Mouse (Mus musculus): ENCODE results near the gene Theg. TPM values are rescaled to one million over a fixed set of nuclear protein-coding genes. Genes with fewer than 3 reads are reported as not detected.

Gene Theg
- total and polyA plus RNA-seq, 2 experiments: not detected

GRCm38 (mm10) chr10:79587752-79588126 is 608 bp upstream of the Theg start:
- WGBS: 74% methylated on average over 4 of the region's 4 CpGs
- no peaks in the 10 kb centered on the region for H3K27me3 ChIP-seq (ENCODE audit: control insufficient read depth, insufficient read depth, low read length)
- no peak overlapping the region for H3K9ac ChIP-seq (ENCODE audit: low read depth, low read length)
- H3K36me3 ChIP-seq (ENCODE audit: control insufficient read depth, insufficient read depth, low read length): no peaks in the 10 kb centered on the region
- TF ChIP-seq CTCF (IDR thresholded peaks at IDR 0.05; ENCODE audit: low read depth, low read length) (no peak), POLR2A (IDR thresholded peaks at IDR 0.05; ENCODE audit: extremely low read depth, insufficient read depth, low read length) (no peak)
- no peaks in the 10 kb centered on the region for H3K79me2 ChIP-seq (ENCODE audit: control insufficient read depth, insufficient read depth, low read length)
- DNase-seq (ENCODE audit: extremely low read depth, low read depth, low spot score): no peak
- no peak overlapping the region for H3K27ac ChIP-seq (replicated peaks; ENCODE audit: insufficient read depth, low read depth, low read length)
- no peaks in the 10 kb centered on the region for H3K4me1 ChIP-seq (ENCODE audit: control insufficient read depth, insufficient read depth, low read length)
- no peak overlapping the region for H3K4me3 ChIP-seq (ENCODE audit: insufficient read depth, low read depth, low read length)

DNA sequence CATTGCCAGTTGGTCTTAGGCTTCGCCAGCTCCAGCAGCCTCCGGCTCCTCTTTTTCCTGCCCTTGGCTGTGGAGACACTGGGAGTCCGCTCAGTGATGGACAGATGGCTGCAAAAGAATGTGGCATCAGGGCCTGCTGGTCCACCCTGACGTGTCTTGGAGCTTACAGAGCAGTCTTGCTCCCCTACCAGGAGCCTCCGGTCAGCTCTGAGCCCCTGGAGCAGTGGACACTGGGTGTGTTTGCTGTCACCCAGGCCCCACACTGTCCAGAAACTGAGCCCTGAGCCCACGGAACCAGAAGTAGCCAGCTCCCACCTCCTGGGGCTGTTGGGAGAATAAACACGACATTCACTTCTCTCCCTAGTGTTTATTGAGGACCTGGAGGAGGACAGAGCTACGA is 888 bp downstream of the Theg start:
- H3K9ac ChIP-seq (ENCODE audit: low read depth, low read length): no peak overlapping the region
- DNase-seq (ENCODE audit: extremely low read depth, low read depth, low spot score): no peak
- no peaks in the 10 kb centered on the region for H3K4me1 ChIP-seq (ENCODE audit: control insufficient read depth, insufficient read depth, low read length)
- 76% methylated on average over 8 of the region's 8 CpGs for WGBS
- no peak for TF ChIP-seq CTCF (IDR thresholded peaks at IDR 0.05; ENCODE audit: low read depth, low read length)
- TF ChIP-seq POLR2A (IDR thresholded peaks at IDR 0.05; ENCODE audit: extremely low read depth, insufficient read depth, low read length): no peak
- H3K79me2 ChIP-seq (ENCODE audit: control insufficient read depth, insufficient read depth, low read length): no peaks in the 10 kb centered on the region
- no peaks in the 10 kb centered on the region for H3K36me3 ChIP-seq (ENCODE audit: control insufficient read depth, insufficient read depth, low read length)
- H3K4me3 ChIP-seq (ENCODE audit: insufficient read depth, low read depth, low read length): no peak overlapping the region
- H3K27ac ChIP-seq (replicated peaks; ENCODE audit: insufficient read depth, low read depth, low read length): no peak overlapping the region
- H3K27me3 ChIP-seq (ENCODE audit: control insufficient read depth, insufficient read depth, low read length): no peaks in the 10 kb centered on the region

- WGBS: 93% methylated on average over 5 of the region's 5 CpGs
- Histone ChIP-seq H3K79me2 (ENCODE audit: control insufficient read depth, insufficient read depth, low read length) (no peaks in the 10 kb centered on the region), H3K9ac (ENCODE audit: low read depth, low read length) (no peak overlapping the region)
These were observed 1.4 kb downstream of the Theg start for GRCm38 (mm10) chr10:79585723-79586122.

DNA sequence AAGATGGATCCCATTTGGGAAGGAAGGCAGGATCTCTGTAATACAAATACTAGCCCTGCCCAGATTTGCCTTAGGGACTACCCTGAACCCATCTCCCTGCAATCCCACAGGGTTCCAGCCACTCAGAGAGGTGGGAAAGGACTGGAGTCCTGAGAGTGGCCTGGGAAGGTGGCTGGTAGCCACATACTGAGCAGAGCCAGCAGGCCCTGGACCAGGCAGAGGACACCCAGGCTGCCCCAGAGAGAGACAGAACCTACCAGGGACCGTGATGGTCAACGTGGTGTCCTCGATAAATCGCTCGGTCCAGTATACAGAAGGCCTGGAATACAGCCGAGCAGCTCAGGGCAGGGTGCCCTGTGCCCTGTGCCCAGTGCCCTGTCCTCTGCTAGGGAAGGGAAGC is 2.0 kb downstream of the Theg start:
- no peaks in the 10 kb centered on the region for H3K27me3 ChIP-seq (ENCODE audit: control insufficient read depth, insufficient read depth, low read length)
- WGBS: 91% methylated on average over 6 of the region's 6 CpGs

More at GRCm38 (mm10) chr10:79585723-79586122, 1.4 kb downstream of the Theg start:
- Histone ChIP-seq H3K4me3 (ENCODE audit: insufficient read depth, low read depth, low read length) (no peak overlapping the region), H3K27me3 (ENCODE audit: control insufficient read depth, insufficient read depth, low read length) (no peaks in the 10 kb centered on the region), H3K36me3 (ENCODE audit: control insufficient read depth, insufficient read depth, low read length) (no peaks in the 10 kb centered on the region), H3K4me1 (ENCODE audit: control insufficient read depth, insufficient read depth, low read length) (no peaks in the 10 kb centered on the region), H3K27ac (replicated peaks; ENCODE audit: insufficient read depth, low read depth, low read length) (no peak overlapping the region)
- DNase-seq (ENCODE audit: extremely low read depth, low read depth, low spot score): no peak
- TF ChIP-seq CTCF (IDR thresholded peaks at IDR 0.05; ENCODE audit: low read depth, low read length) (no peak), POLR2A (IDR thresholded peaks at IDR 0.05; ENCODE audit: extremely low read depth, insufficient read depth, low read length) (no peak)

GRCm38 (mm10) chr10:79584426-79584825 is 2.7 kb downstream of the Theg start:
- H3K27ac ChIP-seq (replicated peaks; ENCODE audit: insufficient read depth, low read depth, low read length): no peak overlapping the region
- no peak for TF ChIP-seq POLR2A (IDR thresholded peaks at IDR 0.05; ENCODE audit: extremely low read depth, insufficient read depth, low read length)
- TF ChIP-seq CTCF (IDR thresholded peaks at IDR 0.05; ENCODE audit: low read depth, low read length): no peak
- no peaks in the 10 kb centered on the region for H3K27me3 ChIP-seq (ENCODE audit: control insufficient read depth, insufficient read depth, low read length)
- 73% methylated on average over 9 of the region's 9 CpGs for WGBS
- H3K4me3 ChIP-seq (ENCODE audit: insufficient read depth, low read depth, low read length): no peak overlapping the region
- H3K9ac ChIP-seq (ENCODE audit: low read depth, low read length): no peak overlapping the region
- no peaks in the 10 kb centered on the region for H3K36me3 ChIP-seq (ENCODE audit: control insufficient read depth, insufficient read depth, low read length)
- H3K4me1 ChIP-seq (ENCODE audit: control insufficient read depth, insufficient read depth, low read length): no peaks in the 10 kb centered on the region
- no peaks in the 10 kb centered on the region for H3K79me2 ChIP-seq (ENCODE audit: control insufficient read depth, insufficient read depth, low read length)
- no peak for DNase-seq (ENCODE audit: extremely low read depth, low read depth, low spot score)

More for the DNA sequence above, 2.0 kb downstream of the Theg start:
- no peak for DNase-seq (ENCODE audit: extremely low read depth, low read depth, low spot score)
- H3K79me2 ChIP-seq (ENCODE audit: control insufficient read depth, insufficient read depth, low read length): no peaks in the 10 kb centered on the region
- H3K27ac ChIP-seq (replicated peaks; ENCODE audit: insufficient read depth, low read depth, low read length): no peak overlapping the region
- H3K36me3 ChIP-seq (ENCODE audit: control insufficient read depth, insufficient read depth, low read length): no peaks in the 10 kb centered on the region
- TF ChIP-seq CTCF (IDR thresholded peaks at IDR 0.05; ENCODE audit: low read depth, low read length): no peak
- TF ChIP-seq POLR2A (IDR thresholded peaks at IDR 0.05; ENCODE audit: extremely low read depth, insufficient read depth, low read length): no peak
- H3K4me3 ChIP-seq (ENCODE audit: insufficient read depth, low read depth, low read length): no peak overlapping the region
- no peak overlapping the region for H3K9ac ChIP-seq (ENCODE audit: low read depth, low read length)
- no peaks in the 10 kb centered on the region for H3K4me1 ChIP-seq (ENCODE audit: control insufficient read depth, insufficient read depth, low read length)

DNA sequence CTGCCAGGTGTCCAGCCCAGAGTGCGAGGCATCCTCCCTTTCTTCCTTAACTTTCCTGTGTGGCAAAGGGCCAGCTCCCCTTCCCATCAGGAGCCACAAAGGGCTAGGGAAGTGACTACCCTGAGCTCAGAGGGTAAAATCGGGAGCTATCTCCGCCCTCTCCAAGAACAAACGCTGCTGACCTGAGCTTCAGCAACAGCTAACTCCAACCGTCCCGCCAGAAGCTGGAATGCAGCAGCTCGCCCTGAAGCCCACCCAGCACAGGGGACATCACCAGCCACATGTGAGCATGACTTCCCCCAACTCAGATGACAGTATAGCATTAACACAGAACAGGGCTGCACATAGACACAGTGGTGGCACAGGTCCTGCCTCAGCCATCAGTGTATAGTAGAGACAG is 3.1 kb downstream of the Theg start:
- no peak for DNase-seq (ENCODE audit: extremely low read depth, low read depth, low spot score)
- WGBS: 54% methylated on average over 7 of the region's 7 CpGs

More for the DNA sequence above, 3.1 kb downstream of the Theg start:
- Histone ChIP-seq H3K4me1 (ENCODE audit: control insufficient read depth, insufficient read depth, low read length) (no peaks in the 10 kb centered on the region), H3K27ac (replicated peaks; ENCODE audit: insufficient read depth, low read depth, low read length) (no peak overlapping the region), H3K79me2 (ENCODE audit: control insufficient read depth, insufficient read depth, low read length) (no peaks in the 10 kb centered on the region), H3K27me3 (ENCODE audit: control insufficient read depth, insufficient read depth, low read length) (no peaks in the 10 kb centered on the region), H3K4me3 (ENCODE audit: insufficient read depth, low read depth, low read length) (no peak overlapping the region), H3K36me3 (ENCODE audit: control insufficient read depth, insufficient read depth, low read length) (no peaks in the 10 kb centered on the region), H3K9ac (ENCODE audit: low read depth, low read length) (no peak overlapping the region)
- TF ChIP-seq CTCF (IDR thresholded peaks at IDR 0.05; ENCODE audit: low read depth, low read length): no peak
- TF ChIP-seq POLR2A (IDR thresholded peaks at IDR 0.05; ENCODE audit: extremely low read depth, insufficient read depth, low read length): no peak
